Mouse (Mus musculus): ENCODE measurements at regions not wholly inside any gene's neighbourhood (a gene's known extent, or its start where the extent isn't known, plus 50 kb on each side); places are given as distances from the start of the nearest gene placed in this dataset.

- TF ChIP-seq CTCF (IDR thresholded peaks at IDR 0.05; ENCODE audit: low read depth): no peak
- TF ChIP-seq EP300 (optimal IDR thresholded peaks at IDR 0.05): no peak
Observed at GRCm38 (mm10) chr8:97252232-97252631, 1363.9 kb upstream of the Got2 start.
